Mouse (Mus musculus): Measurements from ENCODE around the gene Olfr1339.

The Olfr1339 gene

GRCm38 (mm10) chr4:118731875-118732274 is at the start of gene Olfr1339:
Gene Olfr1339, plus strand, starts transcription at chr4:118732175.
- no peak for DNase-seq (ENCODE audit: low spot score in 2 of 2)

DNA sequence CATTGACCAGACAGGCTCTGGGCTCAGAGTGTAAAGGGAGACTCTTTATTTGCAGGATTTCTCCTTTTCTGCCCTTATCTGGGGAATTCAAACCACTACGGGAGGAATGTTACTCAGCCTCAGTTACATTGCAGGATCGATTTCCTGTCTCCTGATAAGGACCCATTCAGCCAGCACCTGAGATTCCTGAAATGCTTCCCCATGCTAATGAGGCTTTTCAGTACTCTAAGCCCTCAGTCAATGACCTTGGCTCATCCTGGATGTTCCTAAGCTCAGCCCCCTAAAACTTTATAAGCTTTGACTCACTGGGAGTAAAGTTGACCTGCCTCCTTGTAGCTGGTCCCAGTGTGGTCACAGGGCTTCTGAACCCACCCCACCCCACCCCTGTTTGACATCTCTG is 44.9 kb upstream of the Olfr1339 start:
- no peak for DNase-seq (ENCODE audit: low spot score in 2 of 2)

DNA sequence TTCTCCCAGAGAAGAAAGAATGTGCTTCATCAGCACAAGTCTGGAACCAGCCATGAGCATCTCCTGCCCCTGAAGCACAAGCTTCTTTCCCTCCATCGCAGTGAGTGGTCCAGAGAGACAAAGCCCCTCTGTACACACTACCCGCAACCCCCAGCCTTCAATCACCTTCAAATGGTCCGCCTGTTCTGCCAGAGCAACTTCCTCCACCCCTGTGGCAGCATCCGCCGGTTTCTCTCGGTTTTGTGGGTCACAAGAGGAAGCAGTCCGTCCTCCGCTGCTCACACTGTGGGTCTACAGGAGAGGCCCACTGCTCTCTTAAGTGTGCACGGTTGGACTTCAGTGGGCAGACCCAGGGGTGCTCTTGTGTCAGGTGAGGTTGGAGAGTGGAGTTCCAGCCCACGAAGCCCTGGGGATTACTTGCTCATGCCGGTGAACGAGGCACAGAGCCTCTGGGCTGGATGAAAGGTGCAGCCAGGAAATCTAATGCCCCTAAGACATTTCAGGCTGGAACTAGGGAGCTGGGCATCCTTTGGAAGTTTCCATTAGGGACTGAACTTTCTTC is 39.5 kb upstream of the Olfr1339 start, which contains the start of gene Olfr1342:
Gene Olfr1342 (minus strand): TSS at position 345 of the 562 bp plus-strand sequence.
- no peak for DNase-seq (ENCODE audit: low spot score in 2 of 2)

GRCm38 (mm10) chr4:118693812-118694211 is 38.2 kb upstream of the Olfr1339 start:
- no peak for DNase-seq (ENCODE audit: low spot score in 2 of 2)

GRCm38 (mm10) chr4:118703223-118703622 is 28.8 kb upstream of the Olfr1339 start, which contains the start of gene Olfr1341:
Gene Olfr1341, plus strand, starts transcription at chr4:118703523.
- DNase-seq (ENCODE audit: low spot score in 2 of 2): no peak

DNA sequence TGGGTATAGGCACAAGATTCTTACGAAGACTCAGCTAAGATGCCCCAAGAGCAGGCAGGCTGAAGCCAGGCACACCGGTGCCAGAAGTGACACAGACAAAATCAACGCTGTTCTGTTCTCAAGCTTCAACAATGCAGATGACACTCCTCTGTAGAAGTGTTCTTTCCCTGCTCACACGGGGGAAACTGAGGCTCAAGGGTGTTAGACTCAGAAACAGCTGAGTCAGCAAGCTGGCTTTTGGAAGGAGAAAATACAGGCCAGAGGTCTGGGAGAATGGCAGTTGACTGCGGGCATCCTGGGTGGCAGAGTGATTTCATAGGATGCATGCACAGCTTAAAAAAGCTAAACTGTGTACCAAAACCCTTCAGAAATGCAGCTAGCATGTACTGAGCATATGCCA is 23.9 kb upstream of the Olfr1339 start:
- no peak for DNase-seq (ENCODE audit: low spot score in 2 of 2)

- no peak for DNase-seq (ENCODE audit: low spot score in 2 of 2)
Observed at GRCm38 (mm10) chr4:118711656-118712055, 20.3 kb upstream of the Olfr1339 start.

- DNase-seq (ENCODE audit: low spot score in 2 of 2): no peak
Observed at GRCm38 (mm10) chr4:118719838-118720237, 12.1 kb upstream of the Olfr1339 start, which contains the start of gene Olfr1340. Gene Olfr1340, plus strand, starts transcription at chr4:118720138.

- DNase-seq (ENCODE audit: low spot score in 2 of 2): no peak
Observed at GRCm38 (mm10) chr4:118721742-118722483, 10.1 kb upstream of the Olfr1339 start.

- no peak for DNase-seq (ENCODE audit: low spot score in 2 of 2)
Observed at GRCm38 (mm10) chr4:118739574-118739973, 7.6 kb downstream of the Olfr1339 start.

DNA sequence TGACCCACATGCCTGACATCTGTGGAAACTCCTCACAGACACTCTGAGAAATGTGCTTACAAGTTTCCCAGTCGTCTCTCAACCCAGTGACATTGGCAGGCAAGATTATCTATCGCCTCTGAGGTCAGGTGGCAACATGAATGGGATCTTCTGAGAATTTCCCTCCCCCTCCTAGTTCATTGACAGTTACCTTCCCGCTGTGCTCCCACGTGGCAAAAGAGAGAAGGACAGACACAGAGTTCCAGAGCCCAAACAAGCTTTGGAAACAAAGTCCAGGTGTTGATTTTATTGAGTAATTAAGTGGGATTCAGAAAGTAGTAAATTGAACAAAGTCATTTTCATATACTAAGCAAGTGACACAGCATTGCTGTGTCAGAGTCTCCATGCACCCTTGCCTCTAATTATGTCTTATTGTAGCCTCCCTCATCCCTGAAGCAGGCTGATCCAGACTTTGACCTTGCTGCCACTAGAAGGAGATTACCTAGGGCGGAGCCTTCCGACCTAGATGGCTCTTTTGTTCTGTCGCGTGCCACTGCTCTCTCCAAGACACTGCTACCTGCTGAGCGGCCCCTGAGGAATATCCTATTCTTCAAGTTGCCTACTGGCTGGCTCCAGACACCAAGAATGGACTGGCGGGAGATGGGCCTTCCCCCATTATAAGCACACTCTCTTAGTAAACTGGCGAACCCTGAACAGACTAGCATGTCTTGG is 9.2 kb downstream of the Olfr1339 start:
- DNase-seq (ENCODE audit: low spot score in 2 of 2): no peak

DNA sequence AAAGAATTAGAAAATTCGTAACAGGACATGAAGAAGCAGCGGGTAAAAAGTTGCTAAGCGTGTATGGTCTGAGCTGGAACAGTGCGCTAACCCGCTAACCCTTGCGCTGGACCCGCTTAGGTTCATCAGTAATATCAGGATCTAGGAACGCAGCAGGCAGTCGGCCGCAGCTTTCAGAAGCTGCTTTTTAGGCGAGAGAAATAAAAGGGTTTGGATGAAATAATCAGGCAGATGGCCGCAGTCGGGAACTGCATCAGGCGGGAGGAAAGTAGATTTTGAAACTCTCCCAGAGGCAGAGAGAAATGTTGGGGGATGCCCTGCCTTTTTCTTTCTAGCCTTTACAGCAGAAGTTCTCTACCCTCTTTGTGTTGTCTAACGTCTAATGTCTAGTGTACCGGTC is 9.9 kb downstream of the Olfr1339 start:
- DNase-seq (ENCODE audit: low spot score in 2 of 2): no peak

DNA sequence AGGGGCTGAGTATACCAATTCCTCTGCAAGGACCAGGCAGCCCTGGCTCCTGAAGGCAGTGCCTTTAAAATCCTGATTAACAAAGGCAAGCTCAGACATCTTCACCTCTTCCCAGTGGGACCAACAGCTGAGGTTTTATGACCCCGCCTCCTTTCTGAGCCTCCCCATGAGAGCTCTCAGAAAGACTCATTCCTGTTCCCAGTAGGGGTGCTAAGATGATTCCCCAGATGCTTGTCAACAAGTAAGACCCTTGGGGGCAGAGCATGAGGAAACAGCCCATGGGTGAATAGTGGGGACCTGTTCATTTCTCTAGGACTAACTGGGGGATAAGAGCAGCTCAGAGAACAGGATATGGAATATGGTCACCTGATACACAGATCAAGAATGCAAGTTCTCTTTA is 26.7 kb downstream of the Olfr1339 start, which contains the start of gene Olfr1338:
Gene Olfr1338 (minus strand): TSS at position 101 of the 400 bp plus-strand sequence.
- no peak for DNase-seq (ENCODE audit: low spot score in 2 of 2)

- no peak for DNase-seq (ENCODE audit: low spot score in 2 of 2)
Observed at GRCm38 (mm10) chr4:118782486-118782885, 50.5 kb downstream of the Olfr1339 start, which contains the start of gene Olfr1337. Gene Olfr1337, minus strand, starts transcription at chr4:118782586.
